Mouse (Mus musculus): Measurements from ENCODE around the gene Tyr. TPM values are rescaled to one million over a fixed set of nuclear protein-coding genes. Genes with fewer than 3 reads are reported as not detected.
"Not testable (repeated sequence)": the region's sequence is repeated elsewhere in the genome, so short reads cannot be mapped to it uniquely, and the experiment has no call there.

Tyr gene
- not detected in 2 replicates for polyA plus RNA-seq (2012; rRNA removed)

- Histone ChIP-seq H3K4me3 (ENCODE audit: low read depth, low read length) (no peak within 1 kb of the TSS), H3K27me3 (ENCODE audit: control insufficient read depth, insufficient read depth, low read length) (no peaks in the 10 kb centered on the region), H3K4me1 (ENCODE audit: control insufficient read depth, insufficient read depth, insufficient read length, low read length) (no peaks in the 10 kb centered on the region), H3K27ac (ENCODE audit: insufficient read depth, low read depth, low read length) (no peak within 1 kb of the TSS), H3K36me3 (ENCODE audit: control insufficient read depth, insufficient read depth, low read length) (no peaks in the 10 kb centered on the region)
- TF ChIP-seq CTCF (IDR thresholded peaks at IDR 0.05; ENCODE audit: extremely low read depth, insufficient read length, insufficient replicate concordance, low read depth, low read length), result no peak
- TF ChIP-seq POLR2A (IDR thresholded peaks at IDR 0.05; ENCODE audit: low read depth, low read length), result no peak
Measured at GRCm38 (mm10) chr7:87493412-87493811, at the start of gene Tyr. Gene Tyr (minus strand): TSS chr7:87493512.

DNA sequence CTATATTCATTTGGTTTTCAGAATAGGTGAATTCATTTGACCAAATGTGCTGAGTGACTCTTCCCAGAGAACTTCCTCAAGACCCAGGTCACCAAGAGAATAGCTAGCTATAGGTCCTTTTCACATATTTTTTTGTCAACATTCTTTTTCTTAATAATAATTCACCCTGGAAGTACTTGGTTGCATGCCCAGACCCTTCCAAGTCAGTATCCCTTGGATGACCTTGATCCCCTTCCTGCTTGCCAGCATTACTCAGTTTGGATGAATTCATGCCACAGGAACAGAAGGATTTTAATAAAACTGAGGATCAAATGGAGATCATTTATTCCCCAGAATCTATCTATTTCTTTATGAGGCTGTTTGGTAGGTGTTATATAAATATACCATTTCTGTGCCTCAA is 45.7 kb upstream of the Tyr start:
- Histone ChIP-seq H3K4me1 (ENCODE audit: control insufficient read depth, insufficient read depth, insufficient read length, low read length) (no peaks in the 10 kb centered on the region), H3K27me3 (ENCODE audit: control insufficient read depth, insufficient read depth, low read length) (no peaks in the 10 kb centered on the region), H3K4me3 (ENCODE audit: low read depth, low read length) (no peak overlapping the region), H3K36me3 (ENCODE audit: control insufficient read depth, insufficient read depth, low read length) (no peaks in the 10 kb centered on the region), H3K27ac (ENCODE audit: insufficient read depth, low read depth, low read length) (no peak overlapping the region)
- TF ChIP-seq POLR2A (IDR thresholded peaks at IDR 0.05; ENCODE audit: low read depth, low read length) (no peak), CTCF (IDR thresholded peaks at IDR 0.05; ENCODE audit: extremely low read depth, insufficient read length, insufficient replicate concordance, low read depth, low read length) (no peak)

- 11% methylated on average over 4 of the region's 4 CpGs for WGBS
- Histone ChIP-seq H3K27ac (ENCODE audit: insufficient read depth, low read depth, low read length) (no peak overlapping the region), H3K36me3 (ENCODE audit: control insufficient read depth, insufficient read depth, low read length) (no peaks in the 10 kb centered on the region), H3K4me3 (ENCODE audit: low read depth, low read length) (no peak overlapping the region), H3K27me3 (ENCODE audit: control insufficient read depth, insufficient read depth, low read length) (no peaks in the 10 kb centered on the region), H3K4me1 (ENCODE audit: control insufficient read depth, insufficient read depth, insufficient read length, low read length) (no peaks in the 10 kb centered on the region)
- TF ChIP-seq CTCF (IDR thresholded peaks at IDR 0.05; ENCODE audit: extremely low read depth, insufficient read length, insufficient replicate concordance, low read depth, low read length) (no peak), POLR2A (IDR thresholded peaks at IDR 0.05; ENCODE audit: low read depth, low read length) (no peak)
Measured at GRCm38 (mm10) chr7:87494124-87494682, 891 bp upstream of the Tyr start.

- Histone ChIP-seq H3K4me1 (ENCODE audit: control insufficient read depth, insufficient read depth, insufficient read length, low read length) (no peaks in the 10 kb centered on the region), H3K4me3 (ENCODE audit: low read depth, low read length) (no peak overlapping the region), H3K27me3 (ENCODE audit: control insufficient read depth, insufficient read depth, low read length) (no peaks in the 10 kb centered on the region), H3K36me3 (ENCODE audit: control insufficient read depth, insufficient read depth, low read length) (no peaks in the 10 kb centered on the region), H3K27ac (ENCODE audit: insufficient read depth, low read depth, low read length) (no peak overlapping the region)
- TF ChIP-seq CTCF (IDR thresholded peaks at IDR 0.05; ENCODE audit: extremely low read depth, insufficient read length, insufficient replicate concordance, low read depth, low read length) (no peak), POLR2A (IDR thresholded peaks at IDR 0.05; ENCODE audit: low read depth, low read length) (no peak)
- WGBS, result 62% methylated on average over 3 of the region's 3 CpGs
Measured at GRCm38 (mm10) chr7:87488024-87488423, 5.3 kb downstream of the Tyr start.

GRCm38 (mm10) chr7:87413271-87413670 is 80.0 kb downstream of the Tyr start:
- no peaks in the 10 kb centered on the region for H3K36me3 ChIP-seq (ENCODE audit: control insufficient read depth, insufficient read depth, low read length)
- H3K27me3 ChIP-seq (ENCODE audit: control insufficient read depth, insufficient read depth, low read length), result no peaks in the 10 kb centered on the region
- H3K27ac ChIP-seq (ENCODE audit: insufficient read depth, low read depth, low read length), result no peak overlapping the region
- H3K4me1 ChIP-seq (ENCODE audit: control insufficient read depth, insufficient read depth, insufficient read length, low read length), result no peaks in the 10 kb centered on the region
- H3K4me3 ChIP-seq (ENCODE audit: low read depth, low read length), result no peak overlapping the region
- TF ChIP-seq CTCF (IDR thresholded peaks at IDR 0.05; ENCODE audit: extremely low read depth, insufficient read length, insufficient replicate concordance, low read depth, low read length), result no peak
- TF ChIP-seq POLR2A (IDR thresholded peaks at IDR 0.05; ENCODE audit: low read depth, low read length), result no peak
- WGBS, result 62% methylated on average over 1 of the region's 1 CpGs

GRCm38 (mm10) chr7:87411373-87411772 is 81.9 kb downstream of the Tyr start:
- not testable (repeated sequence) for H3K4me1 ChIP-seq (ENCODE audit: control insufficient read depth, insufficient read depth, insufficient read length, low read length); H3K4me3 ChIP-seq (ENCODE audit: low read depth, low read length); H3K27ac ChIP-seq (ENCODE audit: insufficient read depth, low read depth, low read length); H3K36me3 ChIP-seq (ENCODE audit: control insufficient read depth, insufficient read depth, low read length); H3K27me3 ChIP-seq (ENCODE audit: control insufficient read depth, insufficient read depth, low read length)
- WGBS, result 9% methylated on average over 4 of the region's 4 CpGs

GRCm38 (mm10) chr7:87397023-87397422 is 96.3 kb downstream of the Tyr start:
- TF ChIP-seq CTCF (IDR thresholded peaks at IDR 0.05; ENCODE audit: extremely low read depth, insufficient read length, insufficient replicate concordance, low read depth, low read length) (no peak), POLR2A (IDR thresholded peaks at IDR 0.05; ENCODE audit: low read depth, low read length) (no peak)
- no peaks in the 10 kb centered on the region for H3K36me3 ChIP-seq (ENCODE audit: control insufficient read depth, insufficient read depth, low read length)
- no peak overlapping the region for H3K4me3 ChIP-seq (ENCODE audit: low read depth, low read length)
- H3K27ac ChIP-seq (ENCODE audit: insufficient read depth, low read depth, low read length), result no peak overlapping the region
- WGBS, result 91% methylated on average over 7 of the region's 7 CpGs
- H3K4me1 ChIP-seq (ENCODE audit: control insufficient read depth, insufficient read depth, insufficient read length, low read length), result no peaks in the 10 kb centered on the region
- no peaks in the 10 kb centered on the region for H3K27me3 ChIP-seq (ENCODE audit: control insufficient read depth, insufficient read depth, low read length)

GRCm38 (mm10) chr7:87374935-87375334 is 118.4 kb downstream of the Tyr start:
- 35% methylated on average over 2 of the region's 2 CpGs for WGBS
- Histone ChIP-seq H3K27me3 (ENCODE audit: control insufficient read depth, insufficient read depth, low read length) (no peaks in the 10 kb centered on the region), H3K36me3 (ENCODE audit: control insufficient read depth, insufficient read depth, low read length) (no peaks in the 10 kb centered on the region), H3K27ac (ENCODE audit: insufficient read depth, low read depth, low read length) (no peak overlapping the region), H3K4me1 (ENCODE audit: control insufficient read depth, insufficient read depth, insufficient read length, low read length) (no peaks in the 10 kb centered on the region), H3K4me3 (ENCODE audit: low read depth, low read length) (no peak overlapping the region)
- no peak for TF ChIP-seq POLR2A (IDR thresholded peaks at IDR 0.05; ENCODE audit: low read depth, low read length)
- no peak for TF ChIP-seq CTCF (IDR thresholded peaks at IDR 0.05; ENCODE audit: extremely low read depth, insufficient read length, insufficient replicate concordance, low read depth, low read length)

Other genes with a start within 250 kb of the Tyr start
- gene Nox4, start 247.4 kb downstream of the Tyr start, polyA plus RNA-seq (2012; rRNA removed), result 0.14 and 0.32 TPM in 2 replicates
- gene Grm5, start 90.7 kb upstream of the Tyr start, polyA plus RNA-seq (2012; rRNA removed), result not detected in 2 replicates